Mouse (Mus musculus) heart, postnatal 36 days (tissue): ENCODE results near the gene Gadd45g. TPM values are rescaled to one million over a fixed set of nuclear protein-coding genes. Genes with fewer than 3 reads are reported as not detected.

Source experiments
- DNase-seq, 2 experiments: peaks; one replicate each; pipeline ENCODE4 v3.0.0; 2021 to 2022
- intact Hi-C: fragments of 180-260 bp; cut with DNase I; formaldehyde crosslinking; loops from one replicate; pipeline ENCODE4 v1.15.1; 2025
- total RNA-seq, 2 experiments: library from RNA; stranded (reverse); gene quantifications; 2 replicates each; pipeline ENCODE4 v1.2.3; 2021

The Gadd45g gene
- total RNA-seq, 2 experiments from 2014 or later: 9.5 to 10.7 TPM

- intact Hi-C loops: no loop called here
- no peak for DNase-seq
These were observed 29.7 kb downstream of the Gadd45g start for GRCm38 (mm10) chr13:51876131-51876530.

GRCm38 (mm10) chr13:51878806-51879205 is 32.3 kb downstream of the Gadd45g start:
- intact Hi-C loops: no loop called here
- DNase-seq: no peak

DNA sequence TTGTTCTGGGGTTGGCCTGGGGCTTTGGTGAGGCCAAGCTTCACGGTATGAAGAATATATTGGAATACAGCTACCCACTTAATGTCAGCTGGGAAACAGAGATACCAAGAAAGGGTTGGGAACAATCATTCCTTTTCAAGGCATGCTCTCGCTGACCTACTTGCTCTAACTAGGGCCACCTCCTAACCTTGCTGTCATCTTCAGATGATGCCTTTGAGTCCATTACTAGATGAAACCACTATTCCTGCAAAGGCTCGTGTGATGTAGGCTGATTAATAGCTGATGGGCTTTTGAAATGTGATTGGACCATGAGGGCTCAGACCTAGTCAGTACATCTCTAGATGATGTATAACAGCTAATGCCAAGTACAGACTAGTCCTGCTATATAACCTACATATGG is 33.1 kb downstream of the Gadd45g start:
- no peak for DNase-seq
- intact Hi-C loops: no loop called here

GRCm38 (mm10) chr13:51880019-51880418 is 33.5 kb downstream of the Gadd45g start:
- no peak for DNase-seq
- intact Hi-C loops: no loop called here

DNA sequence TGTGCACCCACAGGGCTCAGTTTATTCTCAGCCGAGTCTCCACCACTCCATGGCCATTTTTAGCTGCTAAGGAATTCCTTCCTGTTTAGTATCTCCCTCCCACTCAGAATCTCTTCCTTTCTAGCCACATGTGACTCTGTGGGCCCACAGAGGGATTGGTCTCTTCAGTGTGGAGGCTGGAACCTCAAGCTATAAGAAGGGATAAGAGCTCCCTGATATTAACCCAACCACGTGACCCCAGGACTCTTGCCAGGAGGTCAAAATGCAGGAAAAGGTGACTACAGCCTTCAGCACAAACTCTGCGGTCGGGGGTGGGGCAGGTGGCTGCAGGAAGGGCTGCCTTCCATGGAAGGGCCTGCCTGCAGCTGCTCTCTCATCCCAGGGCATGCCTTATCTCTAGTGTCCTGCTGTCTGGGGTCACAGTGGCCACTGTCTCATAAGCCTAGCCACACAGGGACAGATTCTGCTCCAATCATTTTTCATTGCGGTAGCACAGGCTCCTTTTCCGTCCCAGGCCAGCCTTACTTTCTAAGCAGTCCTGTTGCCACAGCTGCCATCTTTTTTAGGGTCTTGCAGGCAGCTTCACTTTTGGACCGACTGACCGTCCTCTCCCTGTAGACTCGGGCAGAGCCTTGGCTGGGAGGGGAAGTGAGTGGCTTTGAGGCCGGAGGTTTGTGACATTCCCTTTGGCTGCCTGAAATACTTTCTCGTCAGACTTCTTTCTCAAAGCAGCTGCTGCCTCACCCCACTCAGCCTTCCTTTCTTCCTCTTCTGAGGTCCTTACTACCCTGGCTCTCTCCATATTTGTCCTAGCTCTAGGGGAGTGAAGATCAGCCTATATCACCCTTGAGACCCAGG is 35.0 kb downstream of the Gadd45g start:
- intact Hi-C loops: no loop called here
- no peak for DNase-seq

GRCm38 (mm10) chr13:51882218-51882617 is 35.7 kb downstream of the Gadd45g start:
- intact Hi-C loops: no loop called here
- DNase-seq: no peak

DNA sequence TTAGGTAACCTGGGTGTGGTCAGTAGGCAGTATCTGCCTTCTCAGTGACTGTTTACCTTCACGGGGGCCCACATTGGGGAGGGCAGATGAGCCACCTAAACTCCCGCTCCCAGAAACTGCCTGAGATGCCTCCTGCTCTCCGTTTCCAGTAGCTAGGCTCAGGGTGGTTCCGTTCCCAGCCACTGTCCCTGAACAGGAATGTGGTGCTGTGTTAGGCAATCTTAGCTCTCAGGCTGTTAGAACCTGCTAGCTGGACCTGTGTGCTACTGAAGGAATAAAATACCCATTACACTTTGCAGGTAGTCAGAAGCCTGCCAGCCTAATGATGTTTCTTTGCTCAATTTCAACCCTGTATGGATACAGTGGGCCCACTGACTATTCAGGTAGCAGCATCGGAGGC is 37.8 kb downstream of the Gadd45g start:
- DNase-seq: no peak
- intact Hi-C loops: no loop called here

DNA sequence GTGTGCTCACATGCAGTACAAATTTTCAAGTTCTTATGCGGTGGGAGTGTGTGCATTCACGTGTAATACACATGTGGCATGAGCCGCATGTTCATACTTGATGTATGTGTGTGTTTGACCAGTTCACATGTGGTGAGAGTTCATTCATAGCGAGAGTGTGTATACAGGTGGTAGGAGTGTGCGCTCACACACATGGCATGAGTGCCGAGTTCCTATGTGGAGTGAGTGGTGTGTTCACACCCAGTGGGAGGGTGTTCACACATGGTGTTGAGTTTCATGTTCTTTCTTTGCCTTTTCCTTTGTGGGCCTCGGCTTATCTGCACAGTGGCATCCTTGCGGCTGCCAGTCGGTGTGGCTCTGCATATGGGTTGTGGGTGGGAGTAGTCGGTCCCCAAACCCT is 39.1 kb downstream of the Gadd45g start:
- intact Hi-C loops: no loop called here
- DNase-seq: no peak

DNA sequence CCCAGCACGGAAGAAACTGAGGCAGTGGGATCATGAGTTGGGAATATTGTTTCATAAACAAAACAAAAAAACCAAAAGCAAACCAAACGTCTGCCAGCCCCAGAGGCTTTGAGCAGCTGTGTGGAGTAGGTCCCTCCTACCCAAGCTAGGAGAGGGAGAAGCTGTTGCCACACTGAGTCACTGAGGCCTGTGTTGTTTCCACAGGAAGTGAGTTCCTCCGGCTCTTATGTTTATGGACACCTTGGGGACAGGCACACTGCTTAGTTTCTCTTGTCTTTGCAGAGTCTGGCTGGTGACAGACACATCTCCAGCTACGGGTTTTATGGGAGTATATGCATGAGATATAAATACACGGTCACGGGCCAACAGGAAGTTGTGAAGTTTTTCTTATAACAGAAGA is 39.6 kb downstream of the Gadd45g start:
- intact Hi-C loops: no loop called here
- DNase-seq: no peak

GRCm38 (mm10) chr13:51886723-51887122 is 40.2 kb downstream of the Gadd45g start:
- DNase-seq: no peak
- intact Hi-C loops: no loop called here

DNA sequence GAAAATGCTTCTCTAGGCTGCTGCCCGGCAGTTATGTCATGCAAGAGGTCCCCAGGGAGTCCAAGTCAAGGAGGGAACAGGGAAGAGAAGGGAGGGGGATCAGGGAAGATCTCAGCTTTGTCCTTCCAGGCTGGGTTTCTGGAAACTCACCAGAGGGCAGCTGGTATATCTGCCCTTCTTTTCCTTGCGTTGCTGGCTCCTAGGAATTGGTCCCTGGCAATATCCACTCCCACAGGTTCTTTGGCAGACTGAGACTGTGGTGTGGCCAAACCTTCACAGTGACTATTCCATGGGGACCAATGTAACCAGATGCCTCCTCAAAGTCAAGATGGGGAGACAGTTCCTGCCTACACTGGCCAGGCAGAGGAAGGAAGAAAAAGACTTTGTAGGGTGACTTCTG is 41.9 kb downstream of the Gadd45g start:
- DNase-seq: no peak
- intact Hi-C loops: no loop called here

- no peak for DNase-seq
- intact Hi-C loops: no loop called here
These were observed 45.5 kb downstream of the Gadd45g start for GRCm38 (mm10) chr13:51891825-51892532.

GRCm38 (mm10) chr13:51897579-51897978 is 51.1 kb downstream of the Gadd45g start:
- DNase-seq: no peak
- intact Hi-C loops: no loop called here

Other genes starting within 250 kb of the Gadd45g start
- gene Cks2, start 201.4 kb upstream of the Gadd45g start, total RNA-seq: 1 to 10 TPM; 1.6 to 1.8 TPM
- 10 to 100 TPM; 12.6 to 14.2 TPM for gene Secisbp2, start 195.0 kb upstream of the Gadd45g start, total RNA-seq
- 10 to 100 TPM; 69.8 to 77.5 TPM for gene Sema4d, start 52.9 kb upstream of the Gadd45g start, total RNA-seq